Mouse (Mus musculus): Measurements from ENCODE around the gene Asgr1. TPM values are rescaled to one million over a fixed set of nuclear protein-coding genes. Genes with fewer than 3 reads are reported as not detected.

The Asgr1 gene
- total and polyA plus RNA-seq, 3 experiments: not detected

DNA sequence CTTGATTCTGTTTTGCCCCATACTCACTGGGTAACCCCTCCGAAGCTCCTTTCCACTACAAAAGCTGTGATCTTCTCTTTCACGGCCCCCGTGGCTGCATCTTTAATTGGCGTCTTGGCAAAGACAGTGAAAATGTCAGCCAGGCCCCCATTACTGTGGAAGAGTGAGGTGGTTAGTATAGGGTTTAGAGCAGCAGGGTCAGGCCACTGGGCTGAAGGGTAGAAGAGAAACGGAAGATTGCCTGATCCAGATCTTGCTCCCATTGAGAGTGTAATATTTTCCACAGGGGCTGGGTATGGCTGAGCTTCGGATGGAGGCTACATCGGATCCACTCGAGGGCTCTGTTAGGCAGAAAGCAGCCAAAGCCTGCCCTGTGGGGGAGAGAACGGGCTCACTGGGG is 41.0 kb upstream of the Asgr1 start:
- Histone ChIP-seq H3K79me2 (replicated peaks; ENCODE audit: control insufficient read depth, extremely low read depth, insufficient read depth, poor library complexity, severe bottlenecking) (no peaks in the 10 kb centered on the region), H3K27ac (ENCODE audit: insufficient read depth, low read depth) (no peak overlapping the region), H3K36me3 (replicated peaks in 1 of 2; ENCODE audit: control insufficient read depth in 1 of 2, insufficient read depth in 1 of 2, low read length in 1 of 2) (peaks cover 59 to 66% of the 10 kb centered on the region in 2 experiments), H3K27me3 (replicated peaks) (no peaks in the 10 kb centered on the region), H3K9me3 (replicated peaks; ENCODE audit: low read length) (no peaks in the 10 kb centered on the region), H3K4me1 (ENCODE audit: control insufficient read depth in 1 of 2, insufficient read depth in 2 of 2) (peaks cover 14 to 21% of the 10 kb centered on the region in 2 experiments), H3K4me2 (ENCODE audit: insufficient read depth, low read depth, poor library complexity, severe bottlenecking) (no peak overlapping the region), H3K4me3 (replicated peaks in 1 of 3; ENCODE audit: low read depth in 2 of 3, low read length in 2 of 3, poor library complexity in 1 of 3) (no peak overlapping the region), H3K9ac (ENCODE audit: insufficient read depth, low read depth) (no peak overlapping the region)
- no peak for DNase-seq (ENCODE audit: extremely low read depth)
- in situ Hi-C loops (cut with MboI; ENCODE audit: low pct_ligation_motif_present, low pct_unique_long_range_greater_than_20kb, low sequenced_read_pairs): loop anchor here (5.0 to 25.0 kb wide), 2 partner anchors 61 to 926 kb away; partner anchors contain the start of genes Per1 and Vamp2
- dilution Hi-C loops (cut with MboI; ENCODE audit: extremely low pct_ligation_motif_present, extremely low pct_unique_long_range_greater_than_20kb, low sequenced_read_pairs): no loop called here
- TF ChIP-seq POLR2A (IDR thresholded peaks at IDR 0.05; ENCODE audit: low read depth, low read length): no peak

DNA sequence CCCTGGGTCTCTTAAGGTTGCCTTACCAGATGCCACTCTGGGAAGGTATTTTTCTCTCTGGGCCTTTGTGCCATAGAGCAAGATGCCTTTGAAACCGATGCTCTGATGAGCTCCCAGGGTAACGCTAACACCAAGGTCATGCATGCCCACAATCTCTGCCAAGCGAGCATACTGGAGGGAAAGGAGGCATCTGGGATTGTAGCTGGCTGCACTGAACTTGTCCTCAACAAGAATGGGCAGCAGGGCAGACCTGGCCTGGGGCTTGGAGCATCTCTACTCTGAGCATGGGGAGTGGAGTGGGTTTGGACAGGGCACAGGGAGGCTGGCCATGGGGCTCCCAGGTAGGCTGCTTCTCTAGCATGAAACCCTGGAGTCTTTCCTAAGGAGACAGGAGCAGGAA is 40.5 kb upstream of the Asgr1 start:
- H3K4me2 ChIP-seq (ENCODE audit: insufficient read depth, low read depth, poor library complexity, severe bottlenecking): no peak overlapping the region
- no peak overlapping the region for H3K27ac ChIP-seq (ENCODE audit: insufficient read depth, low read depth)
- in situ Hi-C loops (cut with MboI; ENCODE audit: low pct_ligation_motif_present, low pct_unique_long_range_greater_than_20kb, low sequenced_read_pairs): loop anchor here (5.0 to 25.0 kb wide), 2 partner anchors 61 to 926 kb away; partner anchors contain the start of genes Per1 and Vamp2
- peaks cover 55 to 61% of the 10 kb centered on the region in 2 experiments for H3K36me3 ChIP-seq (replicated peaks in 1 of 2; ENCODE audit: control insufficient read depth in 1 of 2, insufficient read depth in 1 of 2, low read length in 1 of 2)
- TF ChIP-seq NRF1 (IDR thresholded peaks at IDR 0.05; ENCODE audit: low read depth, low read length): no peak
- no peak for TF ChIP-seq ETS1 (conservative IDR thresholded peaks at IDR 0.05; ENCODE audit: low read depth, low read length)
- no peak for TF ChIP-seq MAZ (IDR thresholded peaks at IDR 0.05; ENCODE audit: low read depth, low read length)
- no peak for TF ChIP-seq POLR2A (IDR thresholded peaks at IDR 0.05; ENCODE audit: low read depth, low read length)
- TF ChIP-seq MXI1 (IDR thresholded peaks at IDR 0.05; ENCODE audit: low read depth, low read length): no peak
- TF ChIP-seq BHLHE40 (IDR thresholded peaks at IDR 0.05; ENCODE audit: low read depth, low read length): no peak
- no peak for TF ChIP-seq RAD21 (IDR thresholded peaks at IDR 0.05; ENCODE audit: low read depth, low read length)
- TF ChIP-seq USF1 (IDR thresholded peaks at IDR 0.05; ENCODE audit: low read depth, low read length): no peak
- TF ChIP-seq MEF2A (IDR thresholded peaks at IDR 0.05; ENCODE audit: borderline replicate concordance, low read depth, low read length): no peak
- TF ChIP-seq POLR2AphosphoS2 (IDR thresholded peaks at IDR 0.05; ENCODE audit: low read depth, low read length): no peak
- TF ChIP-seq IRF4 (IDR thresholded peaks at IDR 0.05; ENCODE audit: low read depth, low read length): no peak
- no peak for TF ChIP-seq ZMIZ1 (IDR thresholded peaks at IDR 0.05; ENCODE audit: low read depth, low read length)
- no peak for TF ChIP-seq MAFK (IDR thresholded peaks at IDR 0.05; ENCODE audit: insufficient replicate concordance, low read length)
- no peak for TF ChIP-seq UBTF (IDR thresholded peaks at IDR 0.05; ENCODE audit: low read depth, low read length)
- TF ChIP-seq CHD1 (IDR thresholded peaks at IDR 0.05; ENCODE audit: low read depth, low read length): no peak
- TF ChIP-seq GABPA (IDR thresholded peaks at IDR 0.05; ENCODE audit: insufficient replicate concordance, low read depth, low read length): no peak
- TF ChIP-seq RCOR1 (conservative IDR thresholded peaks at IDR 0.05; ENCODE audit: low read depth, low read length): no peak
- no peaks in the 10 kb centered on the region for H3K9me3 ChIP-seq (replicated peaks; ENCODE audit: low read length)
- H3K4me3 ChIP-seq (replicated peaks in 1 of 3; ENCODE audit: low read depth in 2 of 3, low read length in 2 of 3, poor library complexity in 1 of 3): no peak overlapping the region
- H3K27me3 ChIP-seq (replicated peaks): no peaks in the 10 kb centered on the region
- no peak overlapping the region for H3K9ac ChIP-seq (ENCODE audit: insufficient read depth, low read depth)
- no peak for DNase-seq (ENCODE audit: extremely low read depth)
- H3K4me1 ChIP-seq (ENCODE audit: control insufficient read depth in 1 of 2, insufficient read depth in 2 of 2): peaks cover 14 to 21% of the 10 kb centered on the region in 2 experiments
- dilution Hi-C loops (cut with MboI; ENCODE audit: extremely low pct_ligation_motif_present, extremely low pct_unique_long_range_greater_than_20kb, low sequenced_read_pairs): no loop called here
- no peaks in the 10 kb centered on the region for H3K79me2 ChIP-seq (replicated peaks; ENCODE audit: control insufficient read depth, extremely low read depth, insufficient read depth, poor library complexity, severe bottlenecking)
